Mouse (Mus musculus) cortical plate, adult 2 months (tissue): ENCODE measurements around the gene Cmtm5. TPM values are rescaled to one million over a fixed set of nuclear protein-coding genes. Genes with fewer than 3 reads are reported as not detected.
"Not testable (repeated sequence)": the region's sequence is repeated elsewhere in the genome, so short reads cannot be mapped to it uniquely, and the experiment has no call there.

ENCODE experiments used
- H3K27ac ChIP-seq: fragments of 200-500 bp; 2 replicates; pipeline ENCODE4 v1.5.1; 2012; ENCODE audit warnings: low read length, control low read depth, inconsistent platforms; ENCODE audit not compliant: insufficient read depth
- H3K4me1 ChIP-seq: fragments of 200-500 bp; 2 replicates; pipeline ENCODE4 v1.6.1; 2011; ENCODE audit warnings: low read length; ENCODE audit not compliant: control insufficient read depth, insufficient read depth
- H3K4me3 ChIP-seq: fragments of 200-500 bp; 2 replicates; pipeline ENCODE4 v1.5.1; 2011; ENCODE audit warnings: mild to moderate bottlenecking, low read length, control low read depth; ENCODE audit not compliant: insufficient read depth
- CTCF ChIP-seq: fragments of 200-500 bp; IDR thresholded peaks from 2 replicates; pipeline ENCODE4 v1.5.1; 2011; ENCODE audit warnings: mild to moderate bottlenecking, control low read depth, low read length; ENCODE audit not compliant: insufficient read depth; ENCODE audit errors: extremely low read depth
- POLR2A ChIP-seq: fragments of 200-500 bp; IDR thresholded peaks from 2 replicates; pipeline ENCODE4 v1.6.1; 2011; ENCODE audit warnings: mild to moderate bottlenecking, low read length, control low read depth; ENCODE audit not compliant: insufficient read depth; ENCODE audit errors: extremely low read depth
- polyA plus RNA-seq: library from polyadenylated mRNA; depleted of rRNA; stranded (reverse); fragments of >200 nt; gene quantifications from 2 replicates; pipeline ENCODE4 v1.2.3, GENCODE M21; 2012

Cmtm5 gene
- polyA plus RNA-seq, 1 experiment = 169 TPM

DNA sequence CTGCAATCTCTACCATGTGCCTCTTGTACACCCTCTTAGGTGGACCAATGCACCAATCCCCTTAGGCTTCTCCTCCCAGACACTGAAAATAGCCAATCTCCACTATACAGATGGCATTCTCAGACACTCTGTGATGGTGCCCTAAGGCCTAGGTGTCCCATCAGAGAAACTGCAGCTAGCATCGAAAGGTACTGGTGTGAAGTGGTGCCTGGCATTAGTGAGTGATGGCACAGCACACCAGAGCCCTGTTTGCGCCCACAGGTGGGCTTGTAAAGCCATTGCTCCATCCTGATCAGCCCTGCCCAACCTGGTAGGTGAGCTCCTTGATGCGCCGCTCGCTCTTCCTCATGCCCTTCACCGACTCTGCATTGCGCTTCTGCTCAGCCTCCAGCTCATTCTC is 7.9 kb downstream of the Cmtm5 start:
- Histone ChIP-seq H3K4me3 (no peak overlapping the region), H3K27ac (no peak overlapping the region), H3K4me1 (no peaks in the 10 kb centered on the region)
- TF ChIP-seq CTCF = no peak

DNA sequence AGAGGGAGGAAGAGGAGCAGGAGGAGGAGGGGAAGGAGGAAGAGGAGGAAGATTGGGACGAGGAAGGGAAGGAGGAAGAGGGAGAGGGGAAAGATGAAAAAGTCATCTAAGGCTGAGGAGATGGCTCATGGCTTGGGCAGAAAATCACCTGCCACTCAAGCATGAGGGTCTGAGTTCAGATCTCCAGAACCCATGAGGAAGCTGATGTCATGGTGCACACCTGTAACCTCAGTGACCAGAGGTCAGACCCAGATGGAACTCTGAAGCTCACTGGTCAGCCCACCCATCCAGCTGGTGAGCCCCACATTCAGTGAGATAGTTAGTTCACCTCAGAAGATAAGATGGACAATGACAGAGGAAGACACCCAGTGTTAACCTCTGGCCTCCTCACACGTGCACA is 8.9 kb downstream of the Cmtm5 start:
- Histone ChIP-seq H3K4me3 (no peak overlapping the region), H3K4me1 (no peaks in the 10 kb centered on the region), H3K27ac (no peak overlapping the region)
- TF ChIP-seq CTCF (no peak), POLR2A (no peak)

DNA sequence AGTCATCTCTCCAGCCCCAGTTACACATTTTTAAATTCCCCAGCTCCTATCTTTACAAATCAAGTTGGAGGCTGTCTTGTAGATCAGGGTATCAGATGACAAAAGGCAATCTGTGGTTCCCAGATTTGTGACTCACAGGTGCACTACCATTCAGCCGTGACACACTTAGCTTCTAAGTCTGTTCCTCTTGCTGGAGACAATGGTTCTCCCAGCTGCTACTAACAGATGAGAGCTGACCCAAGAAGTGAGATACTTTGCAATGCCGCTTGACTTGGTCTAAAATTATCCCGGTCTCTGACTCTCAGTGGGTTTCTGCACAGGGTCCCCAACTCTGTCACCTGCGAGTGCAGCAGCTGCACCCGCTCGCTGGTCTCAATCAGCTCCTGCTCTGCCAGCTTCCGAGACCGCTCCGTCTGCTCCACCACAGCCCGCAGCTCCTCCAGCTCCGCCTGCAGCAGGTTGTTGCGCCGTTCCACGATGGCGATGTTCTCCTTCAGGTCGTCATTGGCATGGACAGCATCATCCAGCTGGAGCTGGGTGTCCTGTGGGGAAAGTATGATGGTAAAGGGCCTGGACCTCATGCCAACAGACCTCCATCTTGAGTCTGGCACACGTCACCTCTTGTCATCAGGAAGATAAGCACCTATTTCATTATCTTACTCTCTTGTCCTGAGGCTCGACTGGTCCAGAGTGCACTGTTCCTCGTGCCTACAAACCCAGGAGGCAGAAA is 10.1 kb downstream of the Cmtm5 start:
- no peaks in the 10 kb centered on the region for H3K4me1 ChIP-seq

DNA sequence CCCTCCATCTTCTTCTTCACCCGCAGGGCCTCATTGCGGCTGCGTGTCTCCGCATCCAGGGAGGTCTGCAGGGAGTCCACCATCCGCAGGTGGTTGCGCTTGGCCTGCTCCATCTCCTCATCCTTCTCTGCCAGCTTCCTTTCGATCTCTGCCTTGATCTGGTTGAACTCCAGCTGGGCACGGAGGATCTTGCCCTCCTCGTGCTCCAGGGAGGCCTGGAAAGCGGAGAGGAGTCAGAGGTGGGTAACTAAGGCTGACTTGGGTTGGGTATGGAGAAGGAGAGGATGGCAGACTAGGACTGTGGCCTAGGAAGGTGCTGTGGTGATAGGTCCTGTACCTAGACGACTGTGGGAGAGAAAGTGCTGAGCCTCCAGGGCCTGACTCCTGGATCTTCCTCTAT is 10.9 kb downstream of the Cmtm5 start:
- not testable (repeated sequence) for H3K4me1 ChIP-seq, H3K4me3 ChIP-seq, H3K27ac ChIP-seq

More for the DNA sequence above, 10.1 kb downstream of the Cmtm5 start:
- H3K27ac ChIP-seq = no peak overlapping the region
- TF ChIP-seq POLR2A = no peak
- TF ChIP-seq CTCF = no peak
- H3K4me3 ChIP-seq = no peak overlapping the region

DNA sequence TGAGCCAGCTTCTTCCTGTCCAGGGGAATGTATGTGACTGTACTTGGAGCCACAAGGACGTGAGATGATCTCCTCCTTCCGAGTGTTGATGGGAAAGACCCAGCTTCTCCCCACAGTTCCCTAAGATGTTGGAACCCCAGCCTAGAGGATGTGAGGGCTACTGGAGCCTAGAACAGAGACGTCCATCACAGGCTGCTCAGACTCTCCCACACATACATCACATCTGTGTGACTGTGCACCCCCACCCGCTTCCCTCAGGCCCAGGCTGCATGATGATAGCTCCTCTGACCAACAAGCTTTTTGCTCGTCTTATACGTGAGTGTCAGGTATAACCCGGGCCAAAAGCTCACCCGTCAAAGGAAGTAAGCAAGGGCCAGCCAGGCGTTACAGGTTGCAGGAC is 12.7 kb downstream of the Cmtm5 start:
- Histone ChIP-seq H3K4me1 (no peaks in the 10 kb centered on the region), H3K27ac (no peak overlapping the region), H3K4me3 (no peak overlapping the region)
- TF ChIP-seq CTCF (no peak), POLR2A (no peak)

DNA sequence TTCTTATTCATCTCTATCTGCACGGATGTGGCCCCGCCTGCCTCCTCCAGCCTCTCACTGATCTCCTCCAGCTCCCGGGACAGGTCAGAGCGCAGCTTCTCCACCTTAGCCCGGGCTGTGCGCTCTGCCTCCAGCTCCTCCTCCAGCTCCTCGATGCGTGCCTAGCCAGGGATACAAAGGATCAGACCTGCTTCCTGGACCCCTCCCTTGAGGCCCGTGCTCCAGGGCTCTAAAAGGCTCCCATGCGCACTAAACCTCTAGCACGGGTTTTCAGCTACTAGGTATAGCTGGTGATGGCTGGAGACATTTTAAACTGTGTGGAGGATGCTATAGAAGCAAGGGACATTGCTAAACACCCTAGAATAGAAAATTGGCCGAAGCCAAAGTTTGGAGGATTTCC is 14.4 kb downstream of the Cmtm5 start:
- TF ChIP-seq POLR2A (no peak), CTCF (no peak)
- no peak overlapping the region for H3K4me3 ChIP-seq
- H3K27ac ChIP-seq = no peak overlapping the region
- no peaks in the 10 kb centered on the region for H3K4me1 ChIP-seq

DNA sequence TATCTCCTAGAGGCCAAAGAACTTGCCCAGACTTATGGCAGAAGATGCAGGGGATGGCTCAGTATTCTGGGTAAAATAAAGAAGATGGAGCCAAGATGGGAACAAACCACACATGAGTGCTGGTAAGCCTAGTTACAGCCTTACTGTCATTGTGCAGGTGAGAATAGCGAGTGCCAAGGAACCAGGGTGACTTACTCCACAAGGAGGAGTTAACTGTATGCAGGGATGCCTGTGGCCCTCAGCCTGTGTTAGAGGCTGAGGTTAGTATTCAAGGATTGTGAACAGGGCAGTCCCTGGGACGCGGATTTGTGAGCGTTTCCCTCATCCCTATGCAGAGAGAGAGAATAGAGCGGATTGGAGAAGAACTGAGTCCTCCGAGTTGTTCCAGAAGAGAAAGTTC is 15.5 kb downstream of the Cmtm5 start:
- no peak overlapping the region for H3K4me3 ChIP-seq
- H3K4me1 ChIP-seq = no peaks in the 10 kb centered on the region
- no peak for TF ChIP-seq CTCF
- H3K27ac ChIP-seq = no peak overlapping the region

DNA sequence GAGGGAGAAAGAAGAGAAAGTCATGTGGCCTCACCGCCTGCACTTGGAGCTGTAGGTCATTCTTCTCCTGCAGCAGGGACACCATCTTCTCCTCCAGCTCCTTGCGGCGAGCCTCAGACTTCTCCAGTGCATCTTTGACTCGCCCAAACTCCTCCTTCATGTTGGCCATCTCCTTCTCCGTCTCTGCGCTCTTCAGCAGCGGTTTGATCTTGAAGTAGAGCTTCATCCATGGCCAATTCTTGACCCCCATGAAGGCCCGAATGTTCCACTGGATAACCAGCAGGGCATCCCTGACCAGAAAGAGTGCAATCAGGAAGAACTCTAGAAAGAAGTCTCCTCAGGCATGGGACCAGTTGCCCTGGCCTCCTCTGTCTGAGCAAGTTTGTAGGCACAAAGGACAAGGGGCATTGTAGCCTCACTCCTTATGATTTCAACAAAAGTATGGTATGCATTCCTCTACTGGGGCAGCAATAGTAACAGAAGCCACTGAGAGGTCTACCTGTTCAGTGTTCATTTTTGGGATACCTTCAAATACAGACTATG is 17.7 kb downstream of the Cmtm5 start:
- H3K4me1 ChIP-seq = no peaks in the 10 kb centered on the region
- TF ChIP-seq CTCF (no peak), POLR2A (no peak)
- H3K4me3 ChIP-seq = no peak overlapping the region
- no peak overlapping the region for H3K27ac ChIP-seq

DNA sequence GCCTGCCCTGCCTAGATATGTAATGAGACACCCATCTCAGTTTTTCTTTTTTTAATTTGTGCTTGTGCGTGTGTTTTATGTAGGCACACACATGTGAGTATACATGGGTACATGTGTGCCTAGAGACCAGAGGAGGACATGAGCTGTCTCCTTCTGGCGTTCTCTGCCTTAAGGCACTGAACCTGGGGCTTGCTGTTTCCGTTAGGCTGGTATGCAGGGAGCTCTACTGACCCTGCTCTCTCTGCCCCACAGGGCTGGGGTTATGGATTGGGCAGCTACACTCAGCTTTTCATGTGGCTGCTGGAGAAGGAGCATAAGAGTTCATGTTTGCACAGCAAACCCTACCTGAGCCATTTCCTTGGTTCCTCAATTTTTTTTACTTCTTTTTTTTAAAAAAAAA is 18.4 kb downstream of the Cmtm5 start:
- no peak overlapping the region for H3K27ac ChIP-seq
- no peaks in the 10 kb centered on the region for H3K4me1 ChIP-seq
- no peak for TF ChIP-seq POLR2A
- TF ChIP-seq CTCF = no peak
- no peak overlapping the region for H3K4me3 ChIP-seq

DNA sequence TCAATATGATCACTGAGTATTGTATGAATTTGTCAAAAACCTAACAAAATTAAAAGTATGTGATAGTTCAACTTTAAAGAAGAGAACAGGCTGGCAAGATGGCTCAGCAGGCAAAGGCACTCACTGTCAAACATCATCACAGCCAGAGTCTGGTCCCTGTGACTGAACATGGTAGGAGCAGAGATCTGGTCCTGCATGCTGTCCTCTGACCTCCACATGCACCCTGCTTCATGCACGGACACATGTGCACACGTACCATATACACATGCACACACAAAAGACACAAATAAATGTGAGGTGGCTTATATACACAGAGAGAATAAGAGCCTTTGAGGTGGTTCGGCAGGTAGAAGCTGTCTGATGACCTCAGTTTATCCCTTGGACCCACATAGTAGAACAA is 19.4 kb downstream of the Cmtm5 start:
- Histone ChIP-seq H3K4me1 (no peaks in the 10 kb centered on the region), H3K27ac (no peak overlapping the region), H3K4me3 (no peak overlapping the region)
- TF ChIP-seq POLR2A = no peak
- no peak for TF ChIP-seq CTCF

DNA sequence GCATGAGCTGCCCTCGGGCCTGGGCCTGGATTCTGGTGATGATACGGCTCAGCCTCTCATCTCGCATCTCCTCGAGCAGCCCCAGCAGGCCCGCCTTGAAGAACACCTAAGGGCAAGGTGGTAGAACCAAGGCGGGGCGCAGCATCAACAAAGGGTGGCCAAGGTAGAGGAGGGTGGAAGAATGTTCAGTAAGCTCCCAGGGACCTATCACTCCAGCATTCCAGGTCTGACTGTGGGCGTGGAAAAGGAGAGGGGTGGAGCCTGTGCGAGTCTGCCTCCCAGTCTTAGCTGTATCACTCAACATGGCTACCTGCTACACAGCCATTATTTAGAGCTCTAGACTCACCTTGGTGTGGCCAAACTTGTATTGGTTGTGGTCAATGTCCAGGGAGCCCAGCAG is 20.5 kb downstream of the Cmtm5 start:
- TF ChIP-seq CTCF = no peak
- no peak for TF ChIP-seq POLR2A
- H3K27ac ChIP-seq = no peak overlapping the region
- no peak overlapping the region for H3K4me3 ChIP-seq
- no peaks in the 10 kb centered on the region for H3K4me1 ChIP-seq
